Mouse (Mus musculus) MEL (cell line): ENCODE data around the gene Ctcf.

Source experiments
- CTCF ChIP-seq, 3 experiments: IDR thresholded peaks in 2 of 3; conservative IDR thresholded peaks in 1 of 3; 2 replicates each; pipeline ENCODE4 v1.5.1; 2011 to 2012; ENCODE audit warnings: low read length in 3 of 3, low read depth in 2 of 3, mild to moderate bottlenecking in 2 of 3, improper control_type of control experiment in 1 of 3, inconsistent platforms in 1 of 3, mixed read lengths in 1 of 3, moderate library complexity in 1 of 3; ENCODE audit not compliant: control insufficient read depth in 1 of 3, insufficient read depth in 1 of 3, poor library complexity in 1 of 3, severe bottlenecking in 1 of 3
- EP300 ChIP-seq, 2 experiments: IDR thresholded peaks; 2 replicates each; pipeline ENCODE4 v1.6.1; 2011; ENCODE audit warnings: improper control_type of control experiment in 2 of 2, low read length in 2 of 2, low read depth in 1 of 2, mild to moderate bottlenecking in 1 of 2
- GATA1 ChIP-seq: IDR thresholded peaks from 2 replicates; pipeline ENCODE4 v1.6.1; 2011; ENCODE audit warnings: low read depth, low read length, improper control_type of control experiment
- KAT2A ChIP-seq: conservative IDR thresholded peaks from 2 replicates; pipeline ENCODE4 v1.6.1; 2012; ENCODE audit warnings: low read depth, low read length, improper control_type of control experiment, inconsistent platforms
- MAFK ChIP-seq: IDR thresholded peaks from 2 replicates; pipeline ENCODE4 v1.6.1; 2011; ENCODE audit warnings: low read depth, mild to moderate bottlenecking, low read length, improper control_type of control experiment, borderline replicate concordance
- POLR2A ChIP-seq, 2 experiments: IDR thresholded peaks; 2 replicates each; pipeline ENCODE4 v1.6.1; 2011 to 2012; ENCODE audit warnings: low read length in 2 of 2, mild to moderate bottlenecking in 2 of 2, control low read depth in 1 of 2, improper control_type of control experiment in 1 of 2, low read depth in 1 of 2, moderate library complexity in 1 of 2; ENCODE audit not compliant: control insufficient read depth in 1 of 2, insufficient read depth in 1 of 2, poor library complexity in 1 of 2
- RAD21 ChIP-seq: IDR thresholded peaks from 2 replicates; pipeline ENCODE4 v1.6.1; 2011; ENCODE audit warnings: mild to moderate bottlenecking, low read depth, low read length, improper control_type of control experiment
- SMC3 ChIP-seq: IDR thresholded peaks from 2 replicates; pipeline ENCODE4 v1.6.1; 2011; ENCODE audit warnings: low read depth, low read length, improper control_type of control experiment
- TBP ChIP-seq: IDR thresholded peaks from 2 replicates; pipeline ENCODE4 v1.8.0; 2011; ENCODE audit warnings: low read depth, low read length, improper control_type of control experiment

GRCm38 (mm10) chr8:105695080-105695780, 58.9 kb downstream of the Ctcf start:
- no peak for TF ChIP-seq SMC3
- TF ChIP-seq KAT2A = no peak
- TF ChIP-seq RAD21 = no peak
- TF ChIP-seq EP300 (IDR thresholded peaks at IDR 0.05; ENCODE audit: low read depth in 1 of 2, low read length in 2 of 2) = no peak
- TF ChIP-seq POLR2A (IDR thresholded peaks at IDR 0.05; ENCODE audit: control insufficient read depth in 1 of 2, insufficient read depth in 1 of 2, low read depth in 1 of 2, low read length in 2 of 2, poor library complexity in 1 of 2) = no peak; a peak in 1 of 4 replicates
- no peak for TF ChIP-seq GATA1
- no peak for TF ChIP-seq TBP
- no peak for TF ChIP-seq CTCF (IDR thresholded peaks at IDR 0.05 in 2 of 3, conservative IDR thresholded peaks at IDR 0.05 in 1 of 3; ENCODE audit: control insufficient read depth in 1 of 3, insufficient read depth in 1 of 3, low read depth in 2 of 3, low read length in 3 of 3, poor library complexity in 1 of 3, severe bottlenecking in 1 of 3)
- TF ChIP-seq MAFK = no peak
